Mouse (Mus musculus) left cerebral cortex, postnatal 10 days (tissue): ENCODE measurements around the gene Uvrag. TPM values are rescaled to one million over a fixed set of nuclear protein-coding genes. Genes with fewer than 3 reads are reported as not detected.
"Not testable (repeated sequence)": the region's sequence is repeated elsewhere in the genome, so short reads cannot be mapped to it uniquely, and the experiment has no call there.

Experiments
- DNase-seq, 2 experiments: peaks; one replicate each; pipeline ENCODE4 v3.0.0; 2021 to 2022; ENCODE audit warnings: low spot score in 2 of 2, mixed read lengths in 1 of 2; ENCODE audit errors: extremely low spot score in 1 of 2
- intact Hi-C: fragments of 180-260 bp; cut with DNase I; formaldehyde crosslinking; loops from one replicate; pipeline ENCODE4 v1.15.1; 2025
- total RNA-seq, 2 experiments: library from RNA; stranded (reverse); gene quantifications; 2 replicates each; pipeline ENCODE4 v1.2.3; 2021

The Uvrag gene
- total RNA-seq, 2 experiments from 2014 or later = 40.4 to 42.9 TPM

GRCm38 (mm10) chr7:99085249-99085648 is 55.7 kb downstream of the Uvrag start:
- DNase-seq = no peak
- intact Hi-C loops = no loop called here

DNA sequence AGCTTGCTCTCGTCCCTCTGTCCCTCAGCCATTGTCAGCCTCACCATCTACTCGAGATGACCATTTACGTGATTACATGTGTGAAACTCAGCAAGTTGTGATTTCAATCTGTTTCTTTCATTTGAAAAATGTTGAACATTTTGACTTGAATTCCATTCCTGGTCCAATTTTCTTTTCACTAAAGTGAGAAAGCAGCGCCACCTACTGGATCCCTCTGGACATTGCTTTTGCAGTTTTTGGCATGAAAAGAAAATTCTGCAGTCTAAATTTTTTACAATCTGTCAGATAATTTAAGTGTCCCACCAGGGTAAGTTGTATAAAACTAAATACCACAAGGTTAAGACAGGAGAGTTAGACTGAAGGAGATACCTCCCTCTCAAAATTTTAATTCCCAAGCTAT is 61.4 kb downstream of the Uvrag start:
- intact Hi-C loops = loop anchor here (5.0 to 10.0 kb wide), 4 partner anchors 117 to 335 kb away; partner anchors contain the start of gene Wnt11
- peak; percentile 57 to 59 for DNase-seq

- no peak for DNase-seq
- intact Hi-C loops = loop anchor here (5.0 to 10.0 kb wide), 4 partner anchors 117 to 334 kb away; partner anchors contain the start of gene Wnt11
Observed at GRCm38 (mm10) chr7:99078805-99079204, 62.1 kb downstream of the Uvrag start.

DNA sequence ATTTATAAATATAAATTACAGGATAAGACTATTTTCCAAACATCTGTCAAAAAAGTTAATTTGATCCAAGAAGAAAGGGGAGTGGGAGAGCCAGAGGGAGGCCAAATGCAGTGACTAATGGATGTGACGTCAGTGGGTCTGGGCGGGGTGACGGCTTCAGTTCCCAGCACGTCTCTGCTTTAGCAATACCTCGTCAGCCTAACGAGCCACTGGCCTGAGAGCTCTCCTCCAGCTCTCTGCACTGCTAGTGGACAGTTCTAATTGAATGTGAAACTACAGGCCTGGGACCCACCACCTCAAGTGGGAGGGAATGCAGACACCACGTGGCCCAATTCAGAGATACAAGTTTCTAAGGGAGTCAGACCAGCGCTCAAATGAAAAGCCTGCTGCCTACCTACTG is 63.7 kb downstream of the Uvrag start:
- no peak for DNase-seq
- intact Hi-C loops = loop anchor here (5.0 to 10.0 kb wide), 4 partner anchors 115 to 332 kb away; partner anchors contain the start of gene Wnt11

GRCm38 (mm10) chr7:99075101-99075500 is 65.8 kb downstream of the Uvrag start:
- intact Hi-C loops = loop anchor here (5.0 to 10.0 kb wide), 4 partner anchors 113 to 330 kb away; partner anchors contain the start of gene Wnt11
- DNase-seq = no peak

GRCm38 (mm10) chr7:99073734-99074372 is 67.1 kb downstream of the Uvrag start:
- DNase-seq = peak; percentile 42 to 60
- intact Hi-C loops = loop anchor here (10.0 kb wide), 2 partner anchors 189 to 329 kb away; no protein-coding TSS in a partner anchor

DNA sequence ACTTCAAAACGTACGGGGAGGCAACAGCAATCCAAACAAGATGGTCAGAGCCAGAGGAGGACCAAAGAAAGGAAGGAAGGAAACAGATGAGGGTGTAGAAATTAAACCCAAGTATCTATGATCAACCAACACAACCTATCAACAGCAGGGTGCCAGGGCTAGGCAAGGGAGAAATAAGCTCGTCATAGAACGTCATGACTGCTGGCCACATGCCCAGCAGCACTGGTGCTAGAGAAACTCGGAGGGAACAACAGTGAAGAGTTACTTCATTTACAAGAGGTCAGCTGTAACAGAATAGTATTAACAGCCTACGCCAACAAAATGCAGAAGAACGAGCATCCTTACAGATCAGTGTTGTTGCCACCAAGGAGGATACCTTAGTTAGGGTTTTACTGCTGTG is 73.2 kb downstream of the Uvrag start:
- intact Hi-C loops = no loop called here
- DNase-seq = no peak

DNA sequence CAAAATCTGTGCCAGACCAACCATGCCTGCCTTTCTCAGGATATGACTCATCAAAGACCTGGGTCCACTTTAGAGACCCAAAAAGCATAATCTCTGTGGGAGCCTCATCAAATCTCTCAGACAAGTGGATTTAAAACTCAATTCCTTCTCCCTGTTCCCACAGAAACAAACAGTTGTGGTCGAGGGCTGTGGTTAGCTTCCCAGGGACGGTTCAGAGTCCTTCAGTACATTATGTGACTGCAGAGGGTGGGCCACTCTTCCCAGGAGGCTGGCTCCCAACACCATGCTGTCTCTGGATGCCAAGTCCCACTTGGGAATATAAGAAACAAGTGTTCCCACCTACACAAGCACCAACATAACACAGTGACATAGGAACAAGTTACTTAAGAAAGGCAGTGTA is 75.0 kb downstream of the Uvrag start:
- intact Hi-C loops = no loop called here
- DNase-seq = no peak

GRCm38 (mm10) chr7:99065391-99065831 is 75.5 kb downstream of the Uvrag start:
- DNase-seq = no peak
- intact Hi-C loops = no loop called here

DNA sequence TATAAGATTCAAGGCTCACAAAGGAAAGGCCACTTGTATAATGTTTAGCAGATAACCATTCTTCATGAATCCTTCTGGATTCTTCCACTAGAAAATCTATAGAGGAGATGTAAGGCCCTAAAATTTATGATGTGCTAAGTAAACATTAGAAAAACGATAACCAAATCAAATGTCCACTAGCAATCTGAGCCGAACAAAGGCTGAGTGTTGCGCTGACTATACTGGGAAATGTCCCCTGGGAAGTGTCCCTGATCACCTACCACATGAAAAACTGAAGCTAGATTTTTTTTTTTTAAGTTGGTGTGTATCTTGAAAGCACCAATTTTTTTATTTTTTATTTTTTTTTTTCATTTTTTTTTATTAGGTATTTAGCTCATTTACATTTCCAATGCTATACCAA is 76.1 kb downstream of the Uvrag start:
- intact Hi-C loops = no loop called here
- no peak for DNase-seq

DNA sequence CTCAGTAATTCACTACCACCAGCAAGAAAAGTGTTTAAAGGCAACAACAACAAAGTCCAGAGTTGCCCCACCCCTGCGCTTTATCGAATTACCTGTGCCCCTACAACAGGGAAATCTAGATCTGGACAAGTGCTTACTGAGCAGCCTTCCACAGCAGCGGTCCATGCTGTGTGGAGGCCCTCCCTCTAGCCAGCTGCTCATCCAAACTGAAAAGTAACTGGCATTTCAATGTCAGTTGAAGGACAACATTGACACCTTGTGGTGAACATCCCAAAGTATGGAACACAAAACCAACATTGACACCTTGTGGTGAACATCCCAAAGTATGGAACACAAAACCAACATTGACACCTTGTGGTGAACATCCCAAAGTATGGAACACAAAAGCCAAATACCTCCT is 78.7 kb downstream of the Uvrag start:
- DNase-seq, intact Hi-C loops: not testable (repeated sequence)

GRCm38 (mm10) chr7:99061056-99061680 is 79.8 kb downstream of the Uvrag start:
- intact Hi-C loops = no loop called here
- no peak for DNase-seq

GRCm38 (mm10) chr7:99060476-99060875 is 80.5 kb downstream of the Uvrag start:
- intact Hi-C loops = no loop called here

GRCm38 (mm10) chr7:99059934-99060333 is 81.0 kb downstream of the Uvrag start:
- intact Hi-C loops = no loop called here

More at GRCm38 (mm10) chr7:99060476-99060875, 80.5 kb downstream of the Uvrag start:
- no peak for DNase-seq

DNA sequence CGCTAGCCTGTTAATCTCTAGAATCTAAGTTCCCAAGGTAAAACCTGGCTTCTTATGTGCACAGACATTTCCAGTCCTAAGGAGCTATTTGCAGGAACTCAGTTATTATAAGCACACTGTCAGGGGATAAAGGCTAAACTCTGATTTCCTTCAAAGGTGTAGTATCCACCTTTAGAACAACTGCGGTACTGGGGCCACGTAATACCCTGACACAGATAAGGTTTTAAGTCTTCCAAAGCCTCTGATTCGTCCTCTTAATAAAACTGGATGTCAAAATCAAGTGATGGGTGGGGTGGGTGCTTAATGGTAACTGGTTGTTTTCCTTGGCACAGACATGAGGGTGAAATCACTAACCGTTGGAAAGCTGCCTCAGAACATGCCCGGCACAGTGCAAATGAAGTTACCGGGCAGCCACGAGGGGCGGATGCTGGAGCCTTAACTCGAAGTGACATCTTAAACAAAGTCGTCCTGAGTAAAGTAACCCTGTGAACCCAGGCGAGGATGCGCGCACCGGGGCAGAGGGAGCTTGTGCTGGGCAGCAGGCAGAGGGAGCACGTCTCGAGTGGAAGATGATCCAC is 83.8 kb downstream of the Uvrag start:
- DNase-seq = no peak
- intact Hi-C loops = no loop called here

More at GRCm38 (mm10) chr7:99059934-99060333, 81.0 kb downstream of the Uvrag start:
- DNase-seq = no peak

DNA sequence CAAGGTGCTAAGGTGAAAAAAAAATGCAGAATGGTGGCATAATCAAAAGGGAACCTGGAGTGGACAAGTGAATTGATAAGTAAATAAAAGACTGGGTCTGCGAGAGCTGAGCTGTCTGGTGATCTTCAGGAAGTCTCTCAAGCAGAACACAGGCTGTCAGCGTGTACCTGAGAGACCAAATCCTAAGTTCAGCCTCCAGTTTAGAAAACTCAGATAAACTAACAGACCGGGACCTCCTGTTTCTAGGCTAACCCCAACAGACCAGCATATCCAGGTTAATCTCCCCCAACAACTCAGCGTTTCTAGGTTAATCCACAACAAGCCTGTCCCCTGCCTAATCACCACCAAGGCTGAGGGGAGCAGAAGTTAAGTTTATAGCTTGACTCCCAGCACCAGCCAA is 87.3 kb downstream of the Uvrag start:
- DNase-seq = no peak
- intact Hi-C loops = no loop called here

DNA sequence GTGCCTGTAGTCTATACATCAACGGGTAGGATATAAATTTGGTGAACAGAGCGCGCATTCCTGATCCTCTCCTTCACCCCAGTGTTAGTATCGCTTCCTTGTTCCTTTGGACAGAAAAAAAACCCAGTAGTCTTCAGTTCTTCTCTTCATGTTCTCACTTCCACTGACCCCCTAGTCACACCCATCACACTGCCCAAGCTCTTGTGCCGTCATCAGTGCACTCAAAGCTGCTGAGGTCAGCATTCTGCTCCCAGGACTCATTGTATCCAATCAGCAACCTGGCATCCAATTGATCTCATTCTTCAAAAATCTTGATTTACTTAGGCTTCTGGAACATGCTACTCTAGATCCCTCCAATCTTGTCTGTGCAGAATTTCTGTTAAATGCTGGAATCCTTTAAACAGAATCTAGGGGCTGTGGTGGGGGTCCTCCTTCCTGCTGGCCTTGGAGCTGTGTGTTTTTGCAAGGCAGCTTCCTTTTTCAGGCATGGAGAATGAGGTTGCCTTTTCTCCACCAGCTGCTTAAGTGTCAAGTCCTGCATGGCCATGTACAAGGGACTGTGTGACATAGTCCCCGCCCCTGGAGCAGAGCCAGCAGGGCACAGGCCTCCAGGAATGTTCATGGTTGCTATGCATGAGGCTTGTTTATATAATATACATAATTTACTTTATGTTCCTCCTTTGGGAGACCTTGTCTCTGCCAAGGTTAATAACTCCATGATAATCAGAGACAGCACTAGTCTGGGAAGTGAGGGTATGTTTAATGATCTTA is 88.3 kb downstream of the Uvrag start:
- intact Hi-C loops = no loop called here
- DNase-seq = no peak

DNA sequence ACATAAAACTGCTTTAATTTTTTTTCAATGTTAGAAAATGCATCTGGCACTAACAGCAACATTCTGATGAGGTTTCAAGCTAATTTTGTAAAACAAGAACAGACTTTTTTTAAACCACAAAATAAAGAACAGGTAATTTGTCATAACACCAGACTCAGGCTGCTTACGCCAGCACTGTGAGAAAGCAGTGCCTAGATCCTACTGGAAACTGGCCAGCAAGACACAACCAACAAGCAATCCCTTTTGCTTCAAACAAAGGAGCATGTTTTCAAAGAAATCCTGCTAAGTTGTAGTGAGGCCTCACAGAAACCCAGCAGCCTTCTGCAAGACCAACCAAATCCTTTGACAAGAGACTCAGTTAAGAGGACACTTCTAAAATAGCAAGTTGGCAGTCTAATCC is 90.1 kb downstream of the Uvrag start:
- no peak for DNase-seq
- intact Hi-C loops = no loop called here

DNA sequence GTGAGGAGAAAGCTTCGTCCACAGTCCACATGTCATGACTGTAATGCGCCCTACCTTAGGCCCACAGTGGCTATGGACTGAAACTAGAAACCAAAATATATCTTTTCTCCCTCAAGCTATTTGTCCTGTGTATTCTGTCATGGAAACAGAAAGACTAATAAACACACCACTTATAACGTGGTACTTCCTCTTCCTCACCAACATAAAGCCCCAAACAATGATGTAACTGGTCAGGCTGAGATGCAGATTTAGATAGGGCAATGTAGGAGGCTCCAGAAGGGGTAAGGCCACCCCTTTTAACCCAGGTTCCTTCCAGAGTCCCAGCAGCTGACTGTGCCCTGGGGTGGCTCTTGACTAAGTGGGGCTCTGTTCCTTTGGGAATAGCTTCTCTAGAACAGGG is 91.0 kb downstream of the Uvrag start:
- intact Hi-C loops = no loop called here
- DNase-seq = no peak
